Mouse (Mus musculus): ENCODE data around the gene Hint3.

The Hint3 gene

GRCm38 (mm10) chr10:30587037-30587436 lies 42.4 kb downstream of the Hint3 start:
- no peak for DNase-seq (ENCODE audit: low spot score)

- no peak for DNase-seq (ENCODE audit: low spot score)
Observed at GRCm38 (mm10) chr10:30585691-30586090, 43.7 kb downstream of the Hint3 start.

DNA sequence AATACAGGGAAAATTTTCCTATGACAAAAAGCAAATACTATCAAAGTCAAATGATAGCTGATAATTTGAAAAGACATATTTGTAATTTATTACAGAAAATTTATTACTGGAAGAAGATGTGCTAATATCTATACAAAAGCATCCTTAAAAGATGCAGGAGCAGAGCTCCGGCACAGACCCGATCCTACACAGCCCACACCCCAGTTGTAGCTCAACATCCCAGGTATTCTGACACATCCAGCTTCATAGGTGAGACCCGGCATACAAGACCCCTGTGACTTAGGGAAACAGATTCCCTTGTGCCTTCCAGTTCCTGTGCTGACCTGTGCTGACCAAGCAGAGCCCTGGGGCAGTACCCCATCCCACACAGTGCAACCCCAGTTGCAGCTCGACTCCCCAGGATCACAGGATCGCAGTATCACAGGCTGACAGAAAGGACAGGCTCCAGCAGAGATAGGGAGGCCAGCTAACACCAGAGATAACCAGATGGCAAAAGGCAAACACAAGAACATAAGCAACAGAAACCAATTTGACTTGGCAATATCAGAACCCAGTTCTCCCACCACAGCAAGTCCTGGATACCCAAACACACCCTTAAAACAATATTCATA lies 51.7 kb downstream of the Hint3 start:
- no peak for DNase-seq (ENCODE audit: low spot score)

GRCm38 (mm10) chr10:30566364-30566763 lies 63.1 kb downstream of the Hint3 start:
- DNase-seq (ENCODE audit: low spot score) = no peak

GRCm38 (mm10) chr10:30564651-30565050 lies 64.8 kb downstream of the Hint3 start:
- DNase-seq (ENCODE audit: low spot score) = no peak

Measured in testis, postnatal 14 days (tissue).